Mouse (Mus musculus) T-helper 1 cell (primary cell): ENCODE measurements around the gene Idua.

Experiments
- in situ Hi-C: fragments of 300-600 bp; cut with MboI, MseI; formaldehyde crosslinking; loops from one replicate; pipeline ENCODE4 v1.15.1; 2025; ENCODE audit warnings: high pct_unique_total_duplicates

Idua gene

DNA sequence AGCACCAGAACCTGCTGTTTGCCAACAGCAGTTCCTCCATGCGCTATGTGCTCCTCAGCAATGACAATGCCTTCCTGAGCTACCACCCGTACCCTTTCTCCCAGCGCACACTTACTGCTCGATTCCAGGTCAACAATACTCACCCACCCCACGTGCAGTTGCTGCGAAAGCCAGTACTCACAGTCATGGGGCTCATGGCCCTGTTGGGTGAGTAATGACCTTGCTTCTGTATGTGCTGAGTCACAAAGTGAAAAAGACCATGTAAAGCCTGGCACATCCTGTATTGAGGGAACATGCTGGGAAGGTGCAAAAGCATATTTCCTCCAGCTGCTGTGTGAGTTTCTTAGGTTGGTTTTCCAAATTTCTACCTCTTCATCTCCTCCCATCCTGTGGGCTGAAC is 20.7 kb downstream of the Idua start:
- in situ Hi-C loops: no loop called here

- in situ Hi-C loops: no loop called here
Observed at GRCm38 (mm10) chr5:108689091-108689490, 29.0 kb downstream of the Idua start.

GRCm38 (mm10) chr5:108691152-108691551 is 31.0 kb downstream of the Idua start:
- in situ Hi-C loops: no loop called here

GRCm38 (mm10) chr5:108692271-108692670 is 32.1 kb downstream of the Idua start, which contains the start of gene Fgfrl1:
TSS of gene Fgfrl1 (plus strand) at chr5:108692382.
- in situ Hi-C loops: no loop called here

DNA sequence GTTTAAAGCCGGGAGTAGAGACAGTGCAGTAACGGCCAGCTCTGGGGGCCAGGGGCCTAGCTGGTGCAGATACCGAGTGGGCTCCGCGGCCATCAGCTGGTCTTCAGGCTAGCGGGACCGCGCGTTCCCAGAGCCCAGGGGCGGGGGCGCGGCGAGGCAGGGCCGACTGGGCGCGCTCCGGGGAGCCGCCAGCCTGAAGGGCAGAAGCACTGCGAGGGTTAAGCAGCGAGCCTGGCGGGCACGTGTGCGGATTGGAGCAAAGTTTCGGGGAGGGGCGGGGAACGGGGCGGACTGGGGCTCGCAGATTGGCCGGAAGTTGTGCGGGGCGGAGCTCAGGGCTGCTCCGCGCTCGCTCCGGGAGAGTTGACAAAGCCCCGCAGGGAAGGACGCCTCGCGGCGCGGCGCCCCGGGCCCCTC is 33.7 kb downstream of the Idua start:
- in situ Hi-C loops: no loop called here

- in situ Hi-C loops: no loop called here
Observed at GRCm38 (mm10) chr5:108694352-108695261, 34.5 kb downstream of the Idua start.

DNA sequence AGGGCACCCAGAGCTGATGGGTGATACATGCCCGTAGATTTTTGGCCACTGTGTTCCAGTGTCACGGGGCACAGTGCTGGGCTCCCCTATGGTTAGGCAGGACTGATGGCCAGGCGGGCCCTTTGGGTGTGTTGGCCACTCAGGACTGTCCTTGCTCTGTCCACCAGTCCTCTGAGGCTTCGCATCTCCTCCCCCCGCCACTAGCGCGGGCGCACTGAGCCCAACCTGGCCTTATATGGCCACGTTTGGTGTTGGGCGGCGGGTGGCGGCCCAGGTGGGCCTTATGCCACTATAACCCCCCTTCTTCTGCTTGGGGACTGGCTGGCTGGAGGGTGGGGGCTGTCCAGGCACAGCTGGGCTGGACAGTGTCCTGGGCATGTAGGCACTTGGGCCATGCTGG is 35.7 kb downstream of the Idua start:
- in situ Hi-C loops: no loop called here

- in situ Hi-C loops: no loop called here
Observed at GRCm38 (mm10) chr5:108696542-108696941, 36.4 kb downstream of the Idua start.

DNA sequence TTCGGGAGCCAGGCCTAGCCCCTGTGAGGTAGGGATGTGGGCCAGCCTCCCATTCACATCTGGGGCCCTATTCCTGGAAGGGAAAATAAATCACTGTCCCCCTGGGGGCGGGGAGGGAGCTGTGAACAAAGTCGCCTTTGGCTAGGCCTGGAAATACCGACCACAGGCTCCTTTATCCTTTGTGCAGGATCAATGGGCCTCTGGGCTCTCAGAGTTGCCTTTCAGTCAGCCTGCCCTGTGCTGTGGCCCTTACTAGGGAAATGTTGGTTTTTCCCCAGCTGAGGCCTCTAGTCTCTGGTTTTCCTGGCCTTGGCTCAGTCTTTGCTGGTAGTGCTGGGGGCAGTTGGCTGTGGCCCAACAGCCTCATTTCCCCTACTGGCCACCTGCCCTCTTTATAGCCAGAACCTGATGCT is 37.2 kb downstream of the Idua start:
- in situ Hi-C loops: no loop called here

DNA sequence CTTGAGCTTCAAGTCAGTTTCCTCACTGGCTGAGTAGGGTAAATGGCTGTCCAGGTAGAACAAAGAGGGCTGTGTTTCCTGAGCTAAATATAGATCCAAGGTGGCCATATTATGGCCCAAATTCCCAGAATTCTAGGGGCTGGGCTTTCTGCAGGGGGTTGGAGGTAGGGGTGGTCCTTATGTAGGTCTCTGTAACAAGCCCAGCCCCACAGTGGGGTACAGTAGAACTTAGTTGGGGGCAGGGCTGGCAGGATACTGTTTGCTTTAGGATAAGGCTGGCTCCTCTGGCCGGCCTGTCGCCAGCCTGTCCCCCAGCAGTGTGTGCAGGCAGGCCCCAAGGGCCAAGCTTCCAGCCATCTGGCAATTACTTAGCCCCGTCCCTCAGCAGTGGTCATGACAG is 40.2 kb downstream of the Idua start:
- in situ Hi-C loops: no loop called here

DNA sequence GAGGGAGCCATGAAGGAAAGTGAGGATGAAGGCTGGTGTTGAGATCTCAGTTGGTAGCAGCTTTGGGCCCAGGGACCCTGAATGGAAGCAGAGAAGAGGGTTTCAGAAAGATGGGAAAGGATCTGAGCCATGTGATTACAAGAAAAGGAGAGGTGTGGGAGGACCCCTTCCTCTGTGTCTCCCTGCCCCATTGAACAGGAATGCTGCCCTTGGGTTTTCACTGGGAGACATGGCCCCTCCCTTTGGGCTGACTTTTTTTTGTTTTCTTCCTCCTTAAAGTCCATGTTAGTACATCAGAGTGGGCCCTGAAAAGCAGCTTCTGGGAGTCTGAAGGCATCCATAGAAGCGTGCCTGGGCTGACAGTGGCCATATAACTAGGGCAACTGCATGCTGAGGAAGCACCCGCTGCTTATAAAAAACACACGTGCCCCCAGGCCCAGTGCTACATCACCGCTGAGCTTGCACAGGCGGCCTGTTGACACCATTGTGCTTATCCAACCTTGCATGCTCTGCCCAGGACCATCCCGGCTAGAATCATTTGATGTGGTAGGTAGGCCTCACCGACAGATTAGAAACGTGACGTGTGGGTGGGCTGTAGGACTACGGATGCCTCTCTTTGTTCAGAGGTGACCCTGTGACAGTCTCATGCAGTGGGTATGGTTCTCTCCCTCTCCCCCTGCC is 41.4 kb downstream of the Idua start:
- in situ Hi-C loops: no loop called here

GRCm38 (mm10) chr5:108703754-108704626 is 43.9 kb downstream of the Idua start:
- in situ Hi-C loops: no loop called here

DNA sequence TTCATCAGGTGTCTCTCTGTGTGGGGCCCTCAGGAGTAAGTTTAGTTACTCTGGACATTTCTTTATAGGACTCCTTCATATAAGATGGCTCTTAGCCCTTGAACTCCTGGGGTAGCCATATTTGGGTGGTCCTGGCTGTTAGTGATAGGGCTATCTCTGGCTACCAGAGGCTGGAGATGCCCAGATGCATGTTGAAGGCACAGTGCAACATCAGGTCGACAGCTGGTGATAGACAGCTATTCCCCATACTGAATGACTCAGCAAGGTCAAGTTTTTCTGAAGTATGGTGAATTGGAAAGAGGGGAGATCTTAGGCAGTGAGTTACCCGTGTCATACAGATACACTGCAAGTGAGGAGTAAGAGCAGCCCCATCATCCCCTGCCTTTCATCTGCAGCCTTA is 47.6 kb downstream of the Idua start:
- in situ Hi-C loops: no loop called here

- in situ Hi-C loops: no loop called here
Observed at GRCm38 (mm10) chr5:108708419-108708818, 48.3 kb downstream of the Idua start.

DNA sequence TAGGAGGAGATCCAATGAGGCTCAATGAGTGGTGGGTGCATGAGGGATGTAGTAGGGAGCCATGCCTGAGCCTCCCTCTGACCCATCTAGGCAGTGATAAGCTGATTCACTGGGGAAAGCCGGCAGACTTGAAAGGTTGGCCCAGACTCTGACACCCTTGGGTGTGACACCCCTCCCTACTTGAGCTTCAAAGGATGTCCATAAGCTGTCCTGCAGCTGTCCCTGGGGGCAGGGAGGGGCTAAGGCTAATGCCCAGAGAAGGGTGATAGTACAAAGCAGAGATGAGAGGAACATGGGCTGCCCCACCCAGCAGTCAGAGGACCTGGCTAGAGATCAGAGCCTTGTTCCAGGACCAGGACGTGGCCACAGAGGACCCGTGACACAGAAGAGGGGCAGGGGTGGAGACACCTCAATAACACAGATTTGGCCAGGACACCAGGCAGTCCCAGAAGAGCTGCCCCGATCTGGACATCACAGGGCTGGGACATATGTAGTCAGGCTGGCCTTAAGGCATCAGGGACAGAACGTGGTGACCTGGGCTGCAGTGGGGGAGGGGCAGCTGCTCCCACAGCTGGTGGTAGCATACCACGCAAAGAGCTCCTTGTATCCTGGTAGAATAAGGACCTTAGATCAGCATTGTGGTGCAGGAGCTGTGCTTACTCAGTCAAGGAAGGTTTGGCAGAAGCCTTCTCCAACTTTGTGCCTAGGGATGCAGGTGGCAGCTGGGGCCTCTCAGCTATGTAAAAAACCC is 49.0 kb downstream of the Idua start:
- in situ Hi-C loops: no loop called here

DNA sequence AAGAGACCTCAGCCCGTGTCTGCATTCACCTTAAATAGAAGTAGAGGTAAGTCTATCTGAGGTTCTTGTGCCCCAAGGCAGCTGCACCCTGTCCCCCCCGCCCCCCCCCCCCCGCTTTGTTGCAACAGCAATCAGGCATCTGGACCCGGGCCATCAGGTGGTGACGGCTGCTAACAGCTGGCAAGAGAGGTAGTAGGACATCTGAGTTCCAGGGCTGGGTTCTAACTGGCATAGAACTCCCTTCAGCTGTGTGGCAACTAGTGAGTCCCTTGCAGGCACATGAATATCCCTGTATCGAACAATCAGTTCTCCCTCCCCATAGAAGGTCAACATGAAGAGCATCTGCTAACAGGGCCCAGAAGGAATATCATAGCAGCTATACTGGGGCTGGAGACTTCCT is 51.8 kb downstream of the Idua start:
- in situ Hi-C loops: no loop called here

- in situ Hi-C loops: no loop called here
Observed at GRCm38 (mm10) chr5:108713096-108713495, 53.0 kb downstream of the Idua start.

- in situ Hi-C loops: no loop called here
Observed at GRCm38 (mm10) chr5:108713691-108714090, 53.6 kb downstream of the Idua start.

DNA sequence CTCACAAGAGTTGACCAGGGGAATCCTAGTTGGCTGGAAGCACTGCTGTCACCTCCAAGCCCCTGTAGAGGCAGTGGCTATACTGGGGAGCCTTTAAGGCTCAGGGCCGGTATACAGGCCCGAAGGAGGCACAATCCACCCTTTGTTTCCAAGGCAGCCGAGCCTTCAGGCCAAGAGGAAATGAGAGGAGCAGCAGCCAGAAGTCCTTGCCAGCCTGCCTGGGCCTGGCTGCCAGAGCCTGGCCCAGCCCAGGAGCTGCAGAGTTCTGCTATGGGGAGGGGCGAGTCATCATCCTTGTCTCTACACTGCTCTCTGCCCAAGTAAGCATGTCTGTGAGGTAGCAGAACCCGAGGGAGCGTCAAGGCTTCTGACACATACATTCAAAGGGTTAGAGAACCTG is 54.0 kb downstream of the Idua start:
- in situ Hi-C loops: no loop called here

DNA sequence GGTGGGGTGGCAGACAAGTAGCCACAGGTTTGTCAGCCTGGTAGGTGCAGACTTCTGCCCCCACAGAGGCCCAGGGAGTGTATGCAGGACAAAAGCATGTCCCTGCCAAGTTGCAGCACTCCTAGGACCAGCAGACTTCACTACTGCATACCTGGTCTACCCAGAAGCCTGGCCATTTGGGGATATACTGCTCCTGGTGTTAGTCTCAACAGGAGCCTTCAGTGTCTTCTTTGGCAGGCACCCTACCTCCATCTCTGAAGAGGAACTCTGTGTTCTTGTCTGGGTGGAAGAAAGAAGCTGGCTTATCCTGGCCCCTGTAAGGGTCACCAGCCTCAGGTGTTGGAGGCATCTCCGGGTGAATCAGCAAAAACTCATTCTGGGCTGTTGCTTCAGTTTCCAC is 55.8 kb downstream of the Idua start:
- in situ Hi-C loops: no loop called here

DNA sequence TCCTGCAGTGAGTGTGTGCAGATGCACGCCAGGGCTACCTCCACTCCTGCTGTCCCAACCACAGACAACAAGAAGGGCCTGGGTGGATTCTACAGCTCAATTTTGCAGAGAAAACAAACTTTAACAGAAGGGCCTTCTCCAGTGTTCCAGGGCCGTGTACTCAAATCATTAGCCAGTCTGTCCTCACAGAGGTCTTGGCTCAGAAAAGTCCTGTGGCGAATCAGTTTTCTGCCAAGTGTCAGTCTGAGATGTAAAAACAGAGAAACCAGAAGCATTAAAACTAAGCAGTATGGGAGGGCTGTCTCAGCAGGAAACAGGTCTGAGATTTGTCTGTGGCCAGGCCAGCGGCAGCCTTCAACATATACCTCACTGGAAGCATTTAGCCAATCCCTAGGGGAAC is 57.9 kb downstream of the Idua start:
- in situ Hi-C loops: no loop called here
